Mouse (Mus musculus) T-helper 1 cell (primary cell): Measurements from ENCODE around the gene Srarp.

Source experiments
- in situ Hi-C: fragments of 300-600 bp; cut with MboI, MseI; formaldehyde crosslinking; loops from one replicate; pipeline ENCODE4 v1.15.1; 2025; ENCODE audit warnings: high pct_unique_total_duplicates

Srarp gene

GRCm38 (mm10) chr4:141425484-141426479 lies 10.1 kb downstream of the Srarp start:
- in situ Hi-C loops: loop anchor here (10.0 kb wide), 1 partner anchor 721 kb away; the partner anchor contains the start of gene Rcc2

- in situ Hi-C loops: loop anchor here (10.0 kb wide), 1 partner anchor 719 kb away; the partner anchor contains the start of gene Rcc2
These were observed 12.0 kb downstream of the Srarp start for GRCm38 (mm10) chr4:141423691-141424431.

- in situ Hi-C loops: loop anchor here (10.0 kb wide), 1 partner anchor 718 kb away; the partner anchor contains the start of gene Rcc2
These were observed 12.6 kb downstream of the Srarp start for GRCm38 (mm10) chr4:141423288-141423687.

GRCm38 (mm10) chr4:141422841-141423240 lies 13.1 kb downstream of the Srarp start:
- in situ Hi-C loops: loop anchor here (10.0 kb wide), 1 partner anchor 718 kb away; the partner anchor contains the start of gene Rcc2

- in situ Hi-C loops: loop anchor here (10.0 kb wide), 1 partner anchor 717 kb away; the partner anchor contains the start of gene Rcc2
These were observed 14.5 kb downstream of the Srarp start for GRCm38 (mm10) chr4:141421423-141421822.

- in situ Hi-C loops: loop anchor here (10.0 kb wide), 1 partner anchor 716 kb away; the partner anchor contains the start of gene Rcc2
These were observed 15.0 kb downstream of the Srarp start for GRCm38 (mm10) chr4:141420886-141421285.

- in situ Hi-C loops: loop anchor here (10.0 kb wide), 1 partner anchor 716 kb away; the partner anchor contains the start of gene Rcc2
These were observed 15.6 kb downstream of the Srarp start, which contains the start of gene Hspb7 for GRCm38 (mm10) chr4:141420192-141420829. Gene Hspb7, plus strand, starts transcription at chr4:141420779.

GRCm38 (mm10) chr4:141419398-141420191 lies 16.3 kb downstream of the Srarp start:
- in situ Hi-C loops: loop anchor here (10.0 kb wide), 1 partner anchor 715 kb away; the partner anchor contains the start of gene Rcc2

GRCm38 (mm10) chr4:141415924-141416323 lies 20.0 kb downstream of the Srarp start, which contains the start of gene Clcnkb:
Gene Clcnkb, minus strand, starts transcription at chr4:141416014.
- in situ Hi-C loops: no loop called here

GRCm38 (mm10) chr4:141411430-141411992 lies 24.4 kb downstream of the Srarp start:
- in situ Hi-C loops: no loop called here

- in situ Hi-C loops: loop anchor here (5.0 kb wide), 1 partner anchor 149 kb away; no protein-coding TSS in a partner anchor
These were observed 27.3 kb downstream of the Srarp start for GRCm38 (mm10) chr4:141408577-141408976.

GRCm38 (mm10) chr4:141406516-141407299 lies 29.2 kb downstream of the Srarp start:
- in situ Hi-C loops: loop anchor here (5.0 kb wide), 1 partner anchor 151 kb away; no protein-coding TSS in a partner anchor

GRCm38 (mm10) chr4:141405314-141405622 lies 30.6 kb downstream of the Srarp start:
- in situ Hi-C loops: loop anchor here (5.0 kb wide), 1 partner anchor 152 kb away; no protein-coding TSS in a partner anchor

- in situ Hi-C loops: loop anchor here (5.0 kb wide), 1 partner anchor 153 kb away; no protein-coding TSS in a partner anchor
These were observed 31.2 kb downstream of the Srarp start for GRCm38 (mm10) chr4:141404518-141405313.

- in situ Hi-C loops: no loop called here
These were observed 35.7 kb downstream of the Srarp start for GRCm38 (mm10) chr4:141400171-141400570.

- in situ Hi-C loops: no loop called here
These were observed 37.4 kb downstream of the Srarp start, which contains the start of gene Clcnka for GRCm38 (mm10) chr4:141398545-141398944. Gene Clcnka, minus strand, starts transcription at chr4:141398724.

GRCm38 (mm10) chr4:141397861-141398260 lies 38.0 kb downstream of the Srarp start:
- in situ Hi-C loops: no loop called here

GRCm38 (mm10) chr4:141394751-141395150 lies 41.2 kb downstream of the Srarp start:
- in situ Hi-C loops: no loop called here
